Mouse (Mus musculus) G1E (cell line): ENCODE measurements around the gene Aurkb. TPM values are rescaled to one million over a fixed set of nuclear protein-coding genes. Genes with fewer than 3 reads are reported as not detected.

Experiments
- ATAC-seq: 2 replicates; pipeline ENCODE4 v1.8.0; 2016; ENCODE audit warnings: mild to moderate bottlenecking; ENCODE audit not compliant: insufficient number of reproducible peaks, poor library complexity, low FRiP score, severe bottlenecking; ENCODE audit errors: extremely low read depth
- DNase-seq: peaks from one replicate; pipeline ENCODE4 v3.0.0; 2012; ENCODE audit warnings: low spot score
- H3K27me3 ChIP-seq: 2 replicates; pipeline ENCODE4 v1.6.1; 2012; ENCODE audit warnings: mild to moderate bottlenecking, low read length, inconsistent platforms; ENCODE audit not compliant: insufficient read depth
- H3K36me3 ChIP-seq: replicated peaks from 2 replicates; pipeline ENCODE3; 2012; ENCODE audit warnings: mild to moderate bottlenecking, inconsistent platforms
- H3K4me1 ChIP-seq: 2 replicates; pipeline ENCODE4 v1.6.1; 2012; ENCODE audit warnings: low read depth, low read length, inconsistent platforms, mixed read lengths; ENCODE audit not compliant: insufficient read depth
- H3K4me3 ChIP-seq: 2 replicates; pipeline ENCODE4 v1.5.1; 2012; ENCODE audit warnings: low read depth, mild to moderate bottlenecking, inconsistent platforms, low read length, moderate library complexity, mixed read lengths
- H3K9me3 ChIP-seq: replicated peaks from 2 replicates; pipeline ENCODE4 v1.6.1; 2012; ENCODE audit warnings: inconsistent platforms
- CTCF ChIP-seq: IDR thresholded peaks from 2 replicates; pipeline ENCODE4 v1.5.1; 2012; ENCODE audit warnings: low read depth, low read length, inconsistent platforms, mixed read lengths
- GATA1 ChIP-seq: IDR thresholded peaks from 2 replicates; pipeline ENCODE4 v1.6.1; 2012; ENCODE audit warnings: borderline replicate concordance, low read length, inconsistent platforms, mixed read lengths
- GATA2 ChIP-seq: IDR thresholded peaks from 2 replicates; pipeline ENCODE4 v1.6.1; 2012; ENCODE audit warnings: low read depth, low read length, inconsistent platforms, borderline replicate concordance
- POLR2AphosphoS5 ChIP-seq: IDR thresholded peaks from 2 replicates; pipeline ENCODE4 v1.6.1; 2012; ENCODE audit warnings: low read depth, low read length, inconsistent platforms; ENCODE audit not compliant: insufficient replicate concordance
- TAL1 ChIP-seq: conservative IDR thresholded peaks from 2 replicates; pipeline ENCODE4 v1.6.1; 2012; ENCODE audit warnings: low read depth, low read length, inconsistent platforms, mixed read lengths
- polyA plus RNA-seq: library from polyadenylated mRNA; stranded (reverse); fragments of >175 nt; gene quantifications from 2 replicates; pipeline ENCODE4 v1.2.3, GENCODE M21; 2012
- total RNA-seq, 2 experiments: library from RNA; stranded (forward) in 1 of 2; stranded (reverse) in 1 of 2; fragments of 200-1000 nt in 1 of 2; fragments of >200 nt in 1 of 2; fragmentation: Nextera tagmentation in 1 of 2; gene quantifications; 2 replicates each; pipeline ENCODE4 v1.2.3; 2014 to 2017

The Aurkb gene
- total and polyA plus RNA-seq, 3 experiments = 117 to 296 (median 241) TPM

DNA sequence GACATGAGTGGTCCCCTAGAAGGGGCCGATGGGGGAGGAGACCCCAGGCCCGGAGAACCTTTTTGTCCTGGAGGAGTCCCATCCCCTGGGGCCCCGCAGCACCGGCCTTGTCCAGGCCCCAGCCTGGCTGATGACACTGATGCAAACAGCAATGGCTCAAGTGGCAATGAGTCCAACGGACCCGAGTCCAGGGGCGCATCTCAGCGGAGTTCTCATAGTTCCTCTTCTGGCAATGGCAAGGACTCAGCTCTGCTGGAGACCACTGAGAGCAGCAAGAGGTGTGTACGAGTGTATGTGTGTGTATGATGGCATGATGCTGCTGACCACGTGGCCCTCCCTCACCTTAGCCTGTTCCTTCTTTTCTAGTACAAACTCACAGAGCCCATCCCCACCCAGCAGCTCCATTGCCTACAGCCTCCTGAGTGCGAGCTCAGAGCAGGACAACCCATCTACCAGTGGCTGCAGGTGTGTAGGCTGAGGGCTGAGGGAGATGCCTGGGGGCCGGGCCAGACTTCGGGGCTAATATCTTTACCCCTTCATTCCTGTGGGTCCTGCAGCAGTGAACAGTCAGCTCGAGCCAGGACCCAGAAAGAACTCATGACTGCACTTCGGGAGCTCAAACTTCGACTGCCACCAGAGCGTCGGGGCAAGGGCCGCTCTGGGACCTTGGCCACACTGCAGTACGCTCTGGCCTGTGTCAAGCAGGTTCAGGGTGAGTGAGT, 55.4 kb downstream of the Aurkb start:
- Histone ChIP-seq H3K9me3 (no peaks in the 10 kb centered on the region), H3K36me3 (peaks cover 61% of the 10 kb centered on the region), H3K4me3 (peak overlapping the region; percentile 73; the same call in 1 of the 2 replicates), H3K27me3 (no peaks in the 10 kb centered on the region), H3K4me1 (peaks cover 60% of the 10 kb centered on the region)
- ATAC-seq (no peak), DNase-seq (no peak)
- TF ChIP-seq POLR2AphosphoS5 (no peak), CTCF (no peak), GATA2 (no peak), GATA1 (no peak), TAL1 (no peak)

Other genes starting within 250 kb of the Aurkb start
- gene Ndel1, start 173.8 kb upstream of the Aurkb start, total RNA-seq (2014; fragmentation: Nextera tagmentation) = 39.4 and 48.7 TPM in 2 replicates
- 52.3 and 64.3 TPM in 2 replicates for gene Ndel1, start 173.8 kb upstream of the Aurkb start, total RNA-seq (2017)
- 26.2 and 40.3 TPM in 2 replicates for gene Ndel1, start 173.8 kb upstream of the Aurkb start, polyA plus RNA-seq
- not detected in 2 replicates for gene Rnf222, start 157.1 kb upstream of the Aurkb start, total RNA-seq (2014; fragmentation: Nextera tagmentation)
- 0.06 and 0.11 TPM in 2 replicates for gene Rnf222, start 157.1 kb upstream of the Aurkb start, total RNA-seq (2017)
- not detected in 2 replicates for gene Rnf222, start 157.1 kb upstream of the Aurkb start, polyA plus RNA-seq
- 1,627 and 1,719 TPM in 2 replicates for gene Rpl26, start 144.1 kb upstream of the Aurkb start, total RNA-seq (2014; fragmentation: Nextera tagmentation)
- gene Rpl26, start 144.1 kb upstream of the Aurkb start, total RNA-seq (2017) = 4,471 and 4,820 TPM in 2 replicates
- 273 and 318 TPM in 2 replicates for gene Rpl26, start 144.1 kb upstream of the Aurkb start, polyA plus RNA-seq
- gene Odf4, start 118.6 kb upstream of the Aurkb start, total RNA-seq (2014; fragmentation: Nextera tagmentation) = not detected in 2 replicates
- gene Odf4, start 118.6 kb upstream of the Aurkb start, total RNA-seq (2017) = not detected in 2 replicates
- gene Odf4, start 118.6 kb upstream of the Aurkb start, polyA plus RNA-seq = not detected in 2 replicates
- not detected in 2 replicates for gene Arhgef15, start 88.2 kb upstream of the Aurkb start, total RNA-seq (2014; fragmentation: Nextera tagmentation)
- 0.12 and 0.22 TPM in 2 replicates for gene Arhgef15, start 88.2 kb upstream of the Aurkb start, total RNA-seq (2017)
- not detected in 2 replicates for gene Arhgef15, start 88.2 kb upstream of the Aurkb start, polyA plus RNA-seq
- 5.2 and 5.8 TPM in 2 replicates for gene Slc25a35, start 77.5 kb upstream of the Aurkb start, total RNA-seq (2014; fragmentation: Nextera tagmentation)
- gene Slc25a35, start 77.5 kb upstream of the Aurkb start, total RNA-seq (2017) = 0.93 and 1.1 TPM in 2 replicates
- 1.2 and 1.3 TPM in 2 replicates for gene Slc25a35, start 77.5 kb upstream of the Aurkb start, polyA plus RNA-seq
- gene Rangrf, start 70.5 kb upstream of the Aurkb start, total RNA-seq (2014; fragmentation: Nextera tagmentation) = 16.1 and 21.8 TPM in 2 replicates
- 16.2 and 18.4 TPM in 2 replicates for gene Rangrf, start 70.5 kb upstream of the Aurkb start, total RNA-seq (2017)
- gene Rangrf, start 70.5 kb upstream of the Aurkb start, polyA plus RNA-seq = 7.8 and 8.1 TPM in 2 replicates
- 83.4 and 107 TPM in 2 replicates for gene Pfas, start 37.2 kb upstream of the Aurkb start, total RNA-seq (2014; fragmentation: Nextera tagmentation)
- 34.4 and 36.2 TPM in 2 replicates for gene Pfas, start 37.2 kb upstream of the Aurkb start, total RNA-seq (2017)
- gene Pfas, start 37.2 kb upstream of the Aurkb start, polyA plus RNA-seq = 41.3 and 62.8 TPM in 2 replicates
- 83.8 and 96.5 TPM in 2 replicates for gene Ctc1, start 29.7 kb upstream of the Aurkb start, total RNA-seq (2014; fragmentation: Nextera tagmentation)
- gene Ctc1, start 29.7 kb upstream of the Aurkb start, total RNA-seq (2017) = 15.2 and 19.9 TPM in 2 replicates
- gene Ctc1, start 29.7 kb upstream of the Aurkb start, polyA plus RNA-seq = 73.4 and 104 TPM in 2 replicates
- gene Borcs6, start 14.1 kb downstream of the Aurkb start, total RNA-seq (2014; fragmentation: Nextera tagmentation) = 5.3 and 6.4 TPM in 2 replicates
- 6.1 and 8.2 TPM in 2 replicates for gene Borcs6, start 14.1 kb downstream of the Aurkb start, total RNA-seq (2017)
- 25.9 and 37.4 TPM in 2 replicates for gene Borcs6, start 14.1 kb downstream of the Aurkb start, polyA plus RNA-seq
- gene Tmem107, start 25.2 kb downstream of the Aurkb start, total RNA-seq (2014; fragmentation: Nextera tagmentation) = 28.3 and 38.2 TPM in 2 replicates
- gene Tmem107, start 25.2 kb downstream of the Aurkb start, total RNA-seq (2017) = 17.2 and 34.2 TPM in 2 replicates
- 70.8 and 77.9 TPM in 2 replicates for gene Tmem107, start 25.2 kb downstream of the Aurkb start, polyA plus RNA-seq
- 98.4 and 104 TPM in 2 replicates for gene Vamp2, start 42.8 kb downstream of the Aurkb start, total RNA-seq (2014; fragmentation: Nextera tagmentation)
- 4.4 and 5.8 TPM in 2 replicates for gene Vamp2, start 42.8 kb downstream of the Aurkb start, total RNA-seq (2017)
- 31.8 and 32.8 TPM in 2 replicates for gene Vamp2, start 42.8 kb downstream of the Aurkb start, polyA plus RNA-seq
- 55.2 and 55.5 TPM in 2 replicates for gene Per1, start 49.6 kb downstream of the Aurkb start, total RNA-seq (2014; fragmentation: Nextera tagmentation)
- 8.9 TPM in 2 replicates for gene Per1, start 49.6 kb downstream of the Aurkb start, total RNA-seq (2017)
- 40.6 TPM in 2 replicates for gene Per1, start 49.6 kb downstream of the Aurkb start, polyA plus RNA-seq
- 0.53 TPM in 1 of 2 replicates, not detected in the other for gene Hes7, start 74.8 kb downstream of the Aurkb start, total RNA-seq (2014; fragmentation: Nextera tagmentation)
- gene Hes7, start 74.8 kb downstream of the Aurkb start, total RNA-seq (2017) = 0.22 TPM in 1 of 2 replicates, not detected in the other
- 1.2 and 2.0 TPM in 2 replicates for gene Hes7, start 74.8 kb downstream of the Aurkb start, polyA plus RNA-seq
- gene 9130213A22Rik, start 76.9 kb downstream of the Aurkb start, total RNA-seq (2014; fragmentation: Nextera tagmentation) = 1.4 TPM in 2 replicates
- 0.17 and 0.82 TPM in 2 replicates for gene 9130213A22Rik, start 76.9 kb downstream of the Aurkb start, total RNA-seq (2017)
- gene 9130213A22Rik, start 76.9 kb downstream of the Aurkb start, polyA plus RNA-seq = 0.10 and 0.25 TPM in 2 replicates
- gene Aloxe3, start 80.2 kb downstream of the Aurkb start, total RNA-seq (2014; fragmentation: Nextera tagmentation) = 1.3 TPM in 1 of 2 replicates, not detected in the other
- gene Aloxe3, start 80.2 kb downstream of the Aurkb start, total RNA-seq (2017) = 0.16 TPM in 1 of 2 replicates, not detected in the other
- 0.01 TPM in 1 of 2 replicates, not detected in the other for gene Aloxe3, start 80.2 kb downstream of the Aurkb start, polyA plus RNA-seq
- not detected in 2 replicates for gene Alox12b, start 111.3 kb downstream of the Aurkb start, total RNA-seq (2014; fragmentation: Nextera tagmentation)
- gene Alox12b, start 111.3 kb downstream of the Aurkb start, total RNA-seq (2017) = not detected in 2 replicates
- gene Alox12b, start 111.3 kb downstream of the Aurkb start, polyA plus RNA-seq = not detected in 2 replicates
- gene Alox8, start 152.2 kb downstream of the Aurkb start, total RNA-seq (2014; fragmentation: Nextera tagmentation) = not detected in 2 replicates
- 0.06 and 0.49 TPM in 2 replicates for gene Alox8, start 152.2 kb downstream of the Aurkb start, total RNA-seq (2017)
- gene Alox8, start 152.2 kb downstream of the Aurkb start, polyA plus RNA-seq = not detected in 2 replicates
- not detected in 2 replicates for gene Gucy2e, start 191.4 kb downstream of the Aurkb start, total RNA-seq (2014; fragmentation: Nextera tagmentation)
- gene Gucy2e, start 191.4 kb downstream of the Aurkb start, total RNA-seq (2017) = 0.05 and 0.06 TPM in 2 replicates
- not detected in 2 replicates for gene Gucy2e, start 191.4 kb downstream of the Aurkb start, polyA plus RNA-seq